Mouse (Mus musculus) brain, embryonic 14.5 days (tissue): ENCODE measurements at regions not wholly inside any gene's neighbourhood (a gene's known extent, or its start where the extent isn't known, plus 50 kb on each side); places are given as distances from the start of the nearest gene placed in this dataset.

Source experiments
- CTCF ChIP-seq: fragments of 200-500 bp; IDR thresholded peaks from 2 replicates; pipeline ENCODE4 v1.5.1; 2012; ENCODE audit warnings: inconsistent platforms, mild to moderate bottlenecking, moderate library complexity, borderline replicate concordance; ENCODE audit not compliant: insufficient read depth, insufficient read length; ENCODE audit errors: extremely low read depth
- POLR2A ChIP-seq: fragments of 200-500 bp; IDR thresholded peaks from 2 replicates; pipeline ENCODE4 v1.6.1; 2012; ENCODE audit warnings: mild to moderate bottlenecking, inconsistent platforms, borderline replicate concordance; ENCODE audit not compliant: poor library complexity, insufficient read depth, insufficient read length, severe bottlenecking; ENCODE audit errors: extremely low read depth

- TF ChIP-seq CTCF, result no peak
- no peak for TF ChIP-seq POLR2A
Observed at GRCm38 (mm10) chr6:6290427-6290826, 73.5 kb upstream of the Slc25a13 start.
